Mouse (Mus musculus) liver, postnatal 0 days (tissue): ENCODE measurements at regions not wholly inside any gene's neighbourhood (a gene's known extent, or its start where the extent isn't known, plus 50 kb on each side); places are given as distances from the start of the nearest gene placed in this dataset.

Experiments
- CTCF ChIP-seq: sonication (generic); IDR thresholded peaks from 2 replicates; pipeline ENCODE4 v1.5.1; 2016; ENCODE audit warnings: antibody characterized with exemption, low read depth
- EP300 ChIP-seq: IDR thresholded peaks from 2 replicates; pipeline ENCODE4 v1.6.1; 2016; ENCODE audit warnings: antibody characterized with exemption, low read depth, mild to moderate bottlenecking

DNA sequence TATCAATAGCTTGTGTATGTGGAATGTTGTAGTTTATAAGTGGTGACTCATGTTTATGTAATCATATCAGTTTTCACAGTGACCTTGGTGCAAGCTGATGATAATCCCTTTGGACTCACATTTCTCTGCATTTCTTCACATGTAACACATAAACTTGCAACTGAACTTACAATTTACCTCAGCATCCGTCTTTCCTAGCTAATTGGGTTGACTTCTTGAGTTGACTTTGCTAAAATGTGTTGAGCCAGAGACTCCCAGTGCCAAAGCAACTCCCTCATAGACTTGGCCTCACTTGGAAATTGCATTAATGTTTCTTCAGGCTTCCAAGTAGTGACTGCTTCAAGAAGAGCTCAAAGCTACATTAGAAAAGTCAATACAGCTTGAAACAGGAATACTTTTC lies 172.4 kb downstream of the Rdh14 start:
- no peak for TF ChIP-seq CTCF
- TF ChIP-seq EP300 = no peak
